13 mouse cellular contexts compared by ENCODE assay signal in genomic region chr14:28441240-28441967, GRCm38 (mm10).
DNase-seq lines count a peak whose midpoint lies in the region; ATAC-seq and TF ChIP-seq lines count a peak whose summit lies in the region.
"Had no signal": no experiment of that assay in that cellular context is flagged by ENCODE, and none has a peak within 500 bp of the region (broad histone marks: within the 10 kb centered on the region; RNA-seq: fewer than 3 reads in every experiment).

No protein-coding gene starts in this region.

- H3K4me2 ChIP-seq in lung, embryonic 14.5 days = no peak overlapping the region
- no peak overlapping the region for H3K4me2 ChIP-seq in embryonic facial prominence, embryonic 13.5 days
- no peak overlapping the region for H3K4me2 ChIP-seq in kidney, postnatal 0 days (ENCODE audit: low read length)
- no peak overlapping the region for H3K4me2 ChIP-seq in midbrain, postnatal 0 days (ENCODE audit: low read depth, low read length, poor library complexity, severe bottlenecking)
- H3K4me2 ChIP-seq: liver, embryonic 11.5 days had no signal

- 39% methylated on average over 14 of the region's 14 CpGs for WGBS in lung, embryonic 14.5 days
- 33% methylated on average over 14 of the region's 14 CpGs for WGBS in embryonic facial prominence, embryonic 13.5 days
- WGBS in kidney, postnatal 0 days = 20% methylated on average over 14 of the region's 14 CpGs
- WGBS in midbrain, postnatal 0 days = 30% methylated on average over 14 of the region's 14 CpGs

- no peak for ATAC-seq in lung, embryonic 14.5 days (ENCODE audit: insufficient read depth)
- no peak for ATAC-seq in embryonic facial prominence, embryonic 13.5 days (ENCODE audit: insufficient number of reproducible peaks, insufficient read depth, low FRiP score, low TSS enrichment, low read depth)
- no peak for ATAC-seq in kidney, postnatal 0 days (replicated peaks; ENCODE audit: low FRiP score, low read depth)
- no peak for ATAC-seq in midbrain, postnatal 0 days (ENCODE audit: low FRiP score)
- ATAC-seq in monocyte, adult 5-6 weeks (replicated peaks; ENCODE audit: insufficient number of reproducible peaks, low FRiP score, low TSS enrichment, poor library complexity, severe bottlenecking) = no peak

- no peak overlapping the region for H3K9ac ChIP-seq in lung, embryonic 14.5 days
- H3K9ac ChIP-seq in embryonic facial prominence, embryonic 13.5 days = no peak overlapping the region
- no peak overlapping the region for H3K9ac ChIP-seq in kidney, postnatal 0 days (ENCODE audit: low read depth, low read length)
- no peak overlapping the region for H3K9ac ChIP-seq in midbrain, postnatal 0 days (replicated peaks; ENCODE audit: low read length, poor library complexity, severe bottlenecking)

- H3K36me3 ChIP-seq in lung, embryonic 14.5 days (ENCODE audit: insufficient read depth) = no peaks in the 10 kb centered on the region
- no peaks in the 10 kb centered on the region for H3K36me3 ChIP-seq in embryonic facial prominence, embryonic 13.5 days
- no peaks in the 10 kb centered on the region for H3K36me3 ChIP-seq in kidney, postnatal 0 days (ENCODE audit: insufficient read depth, low read length)
- H3K36me3 ChIP-seq in midbrain, postnatal 0 days (ENCODE audit: insufficient read depth, low read length) = no peaks in the 10 kb centered on the region; the same call in 1 of the 2 replicates

- H3K4me3 ChIP-seq in lung, embryonic 14.5 days (ENCODE audit: low read depth, low read length) = no peak overlapping the region
- no peak overlapping the region for H3K4me3 ChIP-seq in embryonic facial prominence, embryonic 13.5 days
- no peak overlapping the region for H3K4me3 ChIP-seq in kidney, postnatal 0 days (replicated peaks; ENCODE audit: low read depth, low read length)
- H3K4me3 ChIP-seq in midbrain, postnatal 0 days (ENCODE audit: low read depth, low read length) = no peak overlapping the region
- no peak overlapping the region for H3K4me3 ChIP-seq in left cerebral cortex, adult 2 months

- no peak for TF ChIP-seq CTCF in lung, embryonic 14.5 days (IDR thresholded peaks at IDR 0.05; ENCODE audit: low read depth)
- no peak for TF ChIP-seq CTCF in kidney, postnatal 0 days (IDR thresholded peaks at IDR 0.05; ENCODE audit: low read depth)
- no peak for TF ChIP-seq CTCF in midbrain, postnatal 0 days (IDR thresholded peaks at IDR 0.05)
- TF ChIP-seq CTCF in left cerebral cortex, adult 2 months (IDR thresholded peaks at IDR 0.05) = no peak

- intact Hi-C loops in left cerebral cortex, adult 2 months (cut with DNase I) = no loop called here

- H3K27ac ChIP-seq in lung, embryonic 14.5 days (ENCODE audit: low read depth) = no peak overlapping the region
- peak overlapping the region; percentile 9; the same call in 1 of the 2 replicates for H3K27ac ChIP-seq in embryonic facial prominence, embryonic 13.5 days
- H3K27ac ChIP-seq in kidney, postnatal 0 days = no peak overlapping the region
- H3K27ac ChIP-seq in midbrain, postnatal 0 days (ENCODE audit: low read depth, low read length) = 0 out of 2 replicates have a peak overlapping the region, but pooled peaks have one; percentile 6
- no peak overlapping the region for H3K27ac ChIP-seq in left cerebral cortex, adult 2 months

- no peaks in the 10 kb centered on the region for H3K9me3 ChIP-seq in lung, embryonic 14.5 days (ENCODE audit: low read depth, low read length)
- no peaks in the 10 kb centered on the region for H3K9me3 ChIP-seq in embryonic facial prominence, embryonic 13.5 days
- no peaks in the 10 kb centered on the region for H3K9me3 ChIP-seq in kidney, postnatal 0 days (replicated peaks; ENCODE audit: low read length)
- no peaks in the 10 kb centered on the region for H3K9me3 ChIP-seq in midbrain, postnatal 0 days (ENCODE audit: low read length)

- H3K4me1 ChIP-seq in lung, embryonic 14.5 days (ENCODE audit: insufficient read depth) = no peaks in the 10 kb centered on the region
- H3K4me1 ChIP-seq in embryonic facial prominence, embryonic 13.5 days = peaks cover 40% of the 10 kb centered on the region
- peaks cover 6% of the 10 kb centered on the region; the same call in 1 of the 2 replicates for H3K4me1 ChIP-seq in kidney, postnatal 0 days (replicated peaks; ENCODE audit: insufficient read depth, low read length)
- H3K4me1 ChIP-seq in midbrain, postnatal 0 days (ENCODE audit: insufficient read depth, low read length) = no peaks in the 10 kb centered on the region

- H3K27me3 ChIP-seq in lung, embryonic 14.5 days (ENCODE audit: insufficient read depth, low read length) = no peaks in the 10 kb centered on the region; the same call in 1 of the 2 replicates
- no peaks in the 10 kb centered on the region; the same call in 1 of the 2 replicates for H3K27me3 ChIP-seq in embryonic facial prominence, embryonic 13.5 days
- no peaks in the 10 kb centered on the region for H3K27me3 ChIP-seq in kidney, postnatal 0 days (ENCODE audit: insufficient read depth, low read length)
- no peaks in the 10 kb centered on the region for H3K27me3 ChIP-seq in midbrain, postnatal 0 days (ENCODE audit: insufficient read depth, low read length)

- DNase-seq in lung, embryonic 14.5 days = peak; percentile 5
- DNase-seq in lung, adult 18-20 months = no peak
- DNase-seq in kidney, postnatal 0 days (ENCODE audit: low spot score) = peak; percentile 74
- DNase-seq in midbrain, postnatal 0 days (ENCODE audit: low spot score) = peak; percentile 42
- DNase-seq in left cerebral cortex, adult 2 months (ENCODE audit: extremely low spot score in 1 of 2, low spot score in 2 of 2) = no peak
- no peak for DNase-seq in adrenal gland, adult (ENCODE audit: inconsistent age in 2 of 2, low spot score in 1 of 2)
- DNase-seq: adrenal gland, postnatal 36 days; cerebellum, adult 11-12 months; lung, postnatal 36 days; right cerebral cortex, adult 18-20 months had no signal

Comparison
In these comparisons a context has a peak if more than half of its experiments do, and no peak if none do; other contexts are left out.
1. DNase-seq: peak in lung, embryonic 14.5 days (single experiment), kidney, postnatal 0 days (single experiment) and midbrain, postnatal 0 days (single experiment); none in lung, adult 18-20 months (0 of 2), left cerebral cortex, adult 2 months (0 of 2) and adrenal gland, adult (0 of 2).
2. H3K27ac ChIP-seq: peak in embryonic facial prominence, embryonic 13.5 days (single experiment) and midbrain, postnatal 0 days (single experiment); none in lung, embryonic 14.5 days (single experiment), kidney, postnatal 0 days (single experiment) and left cerebral cortex, adult 2 months (single experiment).